Mouse (Mus musculus) CD4-positive naive resting alpha-beta T cell, adult 57 days (primary cell): ENCODE results near the gene Hist1h2bf. TPM values are rescaled to one million over a fixed set of nuclear protein-coding genes. Genes with fewer than 3 reads are reported as not detected.

Experiments used
- total RNA-seq: library from RNA; stranded (reverse); gene quantifications from one replicate; pipeline ENCODE4 v1.2.4, GENCODE M21; 2023

Gene Hist1h2bf
- total RNA-seq, 1 experiment from 2014 or later = 76.2 TPM

Other genes starting within 250 kb of the Hist1h2bf start
- gene Zfp322a, start 205.0 kb downstream of the Hist1h2bf start, total RNA-seq = 19.2 TPM
- 18.1 TPM for gene Abt1, start 150.3 kb downstream of the Hist1h2bf start, total RNA-seq
- not detected for gene Btn1a1, start 108.3 kb downstream of the Hist1h2bf start, total RNA-seq
- gene Btn2a2, start 85.3 kb downstream of the Hist1h2bf start, total RNA-seq = not detected
- 194 TPM for gene Hist1h4h, start 43.1 kb downstream of the Hist1h2bf start, total RNA-seq
- gene Hist1h2af, start 40.3 kb downstream of the Hist1h2bf start, total RNA-seq = 10.1 TPM
- not detected for gene Hist1h3g, start 38.8 kb downstream of the Hist1h2bf start, total RNA-seq
- 4.1 TPM for gene Hist1h2bh, start 30.8 kb downstream of the Hist1h2bf start, total RNA-seq
- 49.5 TPM for gene Hist1h3f, start 30.1 kb downstream of the Hist1h2bf start, total RNA-seq
- 34.0 TPM for gene Hist1h4f, start 22.5 kb downstream of the Hist1h2bf start, total RNA-seq
- 5.9 TPM for gene Hist1h1d, start 20.9 kb downstream of the Hist1h2bf start, total RNA-seq
- 112 TPM for gene Hist1h3e, start 11.8 kb downstream of the Hist1h2bf start, total RNA-seq
- 7.7 TPM for gene Hist1h2ae, start 3.0 kb downstream of the Hist1h2bf start, total RNA-seq
- 132 TPM for gene Hist1h2bg, start 2.8 kb downstream of the Hist1h2bf start, total RNA-seq
- gene Hist1h2ad, start 185 bp upstream of the Hist1h2bf start, total RNA-seq = 2.4 TPM
- 2.3 TPM for gene Hist1h3d, start 1.6 kb upstream of the Hist1h2bf start, total RNA-seq
- 124 TPM for gene Hist1h4d, start 7.4 kb upstream of the Hist1h2bf start, total RNA-seq
- 10.8 TPM for gene Hist1h2be, start 46.9 kb upstream of the Hist1h2bf start, total RNA-seq
- gene Hist1h1e, start 48.4 kb upstream of the Hist1h2bf start, total RNA-seq = 135 TPM
- gene Hist1h2ac, start 109.8 kb upstream of the Hist1h2bf start, total RNA-seq = 8.0 TPM
- 12.8 TPM for gene Hist1h2bc, start 110.0 kb upstream of the Hist1h2bf start, total RNA-seq
- not detected for gene Hist1h1t, start 121.6 kb upstream of the Hist1h2bf start, total RNA-seq
- 109 TPM for gene Hist1h4c, start 124.3 kb upstream of the Hist1h2bf start, total RNA-seq
- gene Hfe, start 136.7 kb upstream of the Hist1h2bf start, total RNA-seq = 4.6 TPM
- gene Hist1h1c, start 164.6 kb upstream of the Hist1h2bf start, total RNA-seq = 627 TPM
- 6.9 TPM for gene Hist1h3c, start 171.4 kb upstream of the Hist1h2bf start, total RNA-seq
- gene Hist1h2bb, start 172.5 kb upstream of the Hist1h2bf start, total RNA-seq = 12.3 TPM
- 12.8 TPM for gene Hist1h2ab, start 176.9 kb upstream of the Hist1h2bf start, total RNA-seq
- gene Hist1h3b, start 178.1 kb upstream of the Hist1h2bf start, total RNA-seq = 15.6 TPM
- gene Hist1h4b, start 182.8 kb upstream of the Hist1h2bf start, total RNA-seq = 29.3 TPM
- gene Hist1h4a, start 187.0 kb upstream of the Hist1h2bf start, total RNA-seq = 93.4 TPM
- gene Hist1h3a, start 188.2 kb upstream of the Hist1h2bf start, total RNA-seq = 100 TPM
- 22.0 TPM for gene Hist1h1a, start 189.5 kb upstream of the Hist1h2bf start, total RNA-seq
- not detected for gene Trim38, start 195.7 kb upstream of the Hist1h2bf start, total RNA-seq
- not detected for gene Slc17a2, start 232.8 kb upstream of the Hist1h2bf start, total RNA-seq